Mouse (Mus musculus): ENCODE data around the gene Grpr. TPM values are rescaled to one million over a fixed set of nuclear protein-coding genes. Genes with fewer than 3 reads are reported as not detected.

The Grpr gene
- polyA plus RNA-seq (2014; fragmentation: Nextera tagmentation; extraction: Ambion mirVana) = 0.11 and 0.15 TPM in 2 replicates

DNA sequence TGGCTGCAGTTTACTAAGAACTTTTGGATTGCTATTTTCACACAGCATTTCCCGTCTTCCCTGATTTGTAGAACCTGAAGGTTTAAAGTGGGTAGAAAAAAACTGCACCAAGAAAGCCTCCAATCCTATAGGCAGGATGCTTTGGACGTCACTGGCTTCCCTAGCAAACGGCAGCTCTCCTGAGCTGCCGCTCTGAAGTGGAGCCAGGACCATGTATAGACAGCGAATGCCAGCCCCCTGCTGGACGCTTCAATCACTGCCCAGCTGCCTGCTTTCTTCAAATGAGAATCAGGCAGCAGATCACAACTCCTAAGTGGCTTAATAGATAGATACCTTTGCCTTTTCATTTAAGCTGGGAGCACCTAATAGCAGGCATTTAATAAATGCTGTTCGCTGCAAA lies at the start of gene Grpr:
Gene Grpr (minus strand): TSS at position 12 of the 400 bp plus-strand sequence.
- ATAC-seq (ENCODE audit: low FRiP score) = peak; percentile 86
- no peak within 1 kb of the TSS for H3K4me2 ChIP-seq (replicated peaks; ENCODE audit: low read depth, low read length)
- H3K4me1 ChIP-seq (replicated peaks; ENCODE audit: control insufficient read depth, insufficient read depth, low read length) = no peaks in the 10 kb centered on the region
- H3K27me3 ChIP-seq (ENCODE audit: control insufficient read depth, insufficient read depth, low read length) = peaks cover 8% of the 10 kb centered on the region; the same call in 1 of the 2 replicates
- H3K9me3 ChIP-seq (ENCODE audit: control insufficient read depth, low read length) = no peaks in the 10 kb centered on the region
- H3K27ac ChIP-seq (ENCODE audit: low read depth, low read length) = no peak within 1 kb of the TSS
- DNase-seq (ENCODE audit: low spot score) = peak; percentile 54
- no peak within 1 kb of the TSS for H3K9ac ChIP-seq (ENCODE audit: low read depth, low read length)
- H3K36me3 ChIP-seq (ENCODE audit: control insufficient read depth, insufficient read depth, low read length) = no peaks in the 10 kb centered on the region
- H3K4me3 ChIP-seq (ENCODE audit: low read depth, low read length) = no peak within 1 kb of the TSS
- 25% methylated on average over 7 of the region's 7 CpGs for WGBS

DNA sequence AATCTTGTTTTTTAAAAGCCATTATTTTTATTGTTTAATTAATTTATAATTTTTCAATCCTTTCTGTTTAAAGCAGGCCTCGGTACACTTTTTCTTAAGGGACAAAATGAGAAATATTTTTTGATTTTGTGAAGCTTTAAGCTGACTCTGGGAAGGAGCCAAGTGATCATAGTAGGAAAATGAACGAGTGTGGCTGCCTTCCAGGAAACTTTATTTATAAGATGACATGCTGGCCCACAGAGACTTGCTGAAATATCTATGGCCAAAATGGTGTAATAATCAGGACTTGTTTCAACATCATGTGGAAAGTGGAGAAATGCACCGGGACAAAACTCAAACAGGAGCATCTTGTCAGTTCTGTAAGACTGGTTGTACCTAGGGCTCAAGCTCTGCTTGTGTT lies 11.0 kb upstream of the Grpr start:
- Histone ChIP-seq H3K4me2 (replicated peaks; ENCODE audit: low read depth, low read length) (no peak overlapping the region), H3K9ac (ENCODE audit: low read depth, low read length) (no peak overlapping the region), H3K27me3 (ENCODE audit: control insufficient read depth, insufficient read depth, low read length) (no peaks in the 10 kb centered on the region; the same call in 1 of the 2 replicates), H3K4me1 (replicated peaks; ENCODE audit: control insufficient read depth, insufficient read depth, low read length) (no peaks in the 10 kb centered on the region), H3K4me3 (ENCODE audit: low read depth, low read length) (no peak overlapping the region), H3K36me3 (ENCODE audit: control insufficient read depth, insufficient read depth, low read length) (no peaks in the 10 kb centered on the region), H3K27ac (ENCODE audit: low read depth, low read length) (no peak overlapping the region), H3K9me3 (ENCODE audit: control insufficient read depth, low read length) (no peaks in the 10 kb centered on the region)
- ATAC-seq (ENCODE audit: low FRiP score) (no peak), DNase-seq (ENCODE audit: low spot score) (no peak)
- WGBS = 89% methylated on average over 3 of the region's 3 CpGs

- no peak overlapping the region for H3K27ac ChIP-seq (ENCODE audit: low read depth, low read length)
- no peak overlapping the region for H3K9ac ChIP-seq (ENCODE audit: low read depth, low read length)
- DNase-seq (ENCODE audit: low spot score) (no peak), ATAC-seq (ENCODE audit: low FRiP score) (no peak)
- no peak overlapping the region for H3K4me2 ChIP-seq (replicated peaks; ENCODE audit: low read depth, low read length)
- H3K27me3 ChIP-seq (ENCODE audit: control insufficient read depth, insufficient read depth, low read length) = peaks cover 9% of the 10 kb centered on the region; the same call in 1 of the 2 replicates
- 90% methylated on average over 5 of the region's 5 CpGs for WGBS
- no peaks in the 10 kb centered on the region for H3K4me1 ChIP-seq (replicated peaks; ENCODE audit: control insufficient read depth, insufficient read depth, low read length)
- H3K36me3 ChIP-seq (ENCODE audit: control insufficient read depth, insufficient read depth, low read length) = no peaks in the 10 kb centered on the region
- no peak overlapping the region for H3K4me3 ChIP-seq (ENCODE audit: low read depth, low read length)
- H3K9me3 ChIP-seq (ENCODE audit: control insufficient read depth, low read length) = no peaks in the 10 kb centered on the region
Observed at GRCm38 (mm10) chrX:163547042-163547441, 2.4 kb downstream of the Grpr start.

DNA sequence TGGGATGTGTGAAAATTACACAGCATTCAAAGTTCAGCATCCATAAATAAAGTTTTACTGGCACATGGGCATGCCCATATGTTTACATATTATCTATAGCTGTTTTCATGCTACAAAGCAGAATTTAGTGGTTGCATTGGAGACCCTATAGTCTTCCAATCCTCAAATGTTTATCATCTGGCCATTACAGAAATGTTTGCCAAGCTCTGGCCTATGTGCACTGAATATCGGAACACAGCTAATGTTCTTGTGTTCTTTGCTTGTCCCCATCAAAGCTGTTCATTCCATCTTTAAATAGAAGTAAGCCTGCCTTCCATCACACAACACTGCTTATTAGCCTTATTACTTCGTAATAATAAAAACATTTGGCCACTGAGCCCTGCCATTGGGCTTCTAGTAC lies 16.6 kb downstream of the Grpr start:
- no peak overlapping the region for H3K4me2 ChIP-seq (replicated peaks; ENCODE audit: low read depth, low read length)
- H3K4me1 ChIP-seq (replicated peaks; ENCODE audit: control insufficient read depth, insufficient read depth, low read length) = no peaks in the 10 kb centered on the region
- no peak overlapping the region for H3K9ac ChIP-seq (ENCODE audit: low read depth, low read length)
- no peaks in the 10 kb centered on the region for H3K36me3 ChIP-seq (ENCODE audit: control insufficient read depth, insufficient read depth, low read length)
- H3K4me3 ChIP-seq (ENCODE audit: low read depth, low read length) = no peak overlapping the region
- WGBS = 77% methylated on average over 2 of the region's 2 CpGs
- no peak for ATAC-seq (ENCODE audit: low FRiP score)
- DNase-seq (ENCODE audit: low spot score) = no peak
- no peak overlapping the region for H3K27ac ChIP-seq (ENCODE audit: low read depth, low read length)
- H3K9me3 ChIP-seq (ENCODE audit: control insufficient read depth, low read length) = no peaks in the 10 kb centered on the region
- H3K27me3 ChIP-seq (ENCODE audit: control insufficient read depth, insufficient read depth, low read length) = no peaks in the 10 kb centered on the region

GRCm38 (mm10) chrX:163518963-163519541 lies 30.4 kb downstream of the Grpr start:
- WGBS = 84% methylated on average over 4 of the region's 4 CpGs
- Histone ChIP-seq H3K4me3 (ENCODE audit: low read depth, low read length) (no peak overlapping the region), H3K27ac (ENCODE audit: low read depth, low read length) (no peak overlapping the region), H3K27me3 (ENCODE audit: control insufficient read depth, insufficient read depth, low read length) (no peaks in the 10 kb centered on the region), H3K9me3 (ENCODE audit: control insufficient read depth, low read length) (no peaks in the 10 kb centered on the region), H3K36me3 (ENCODE audit: control insufficient read depth, insufficient read depth, low read length) (no peaks in the 10 kb centered on the region), H3K4me1 (replicated peaks; ENCODE audit: control insufficient read depth, insufficient read depth, low read length) (no peaks in the 10 kb centered on the region), H3K4me2 (replicated peaks; ENCODE audit: low read depth, low read length) (no peak overlapping the region), H3K9ac (ENCODE audit: low read depth, low read length) (no peak overlapping the region)
- no peak for DNase-seq (ENCODE audit: low spot score)
- ATAC-seq (ENCODE audit: low FRiP score) = no peak

DNA sequence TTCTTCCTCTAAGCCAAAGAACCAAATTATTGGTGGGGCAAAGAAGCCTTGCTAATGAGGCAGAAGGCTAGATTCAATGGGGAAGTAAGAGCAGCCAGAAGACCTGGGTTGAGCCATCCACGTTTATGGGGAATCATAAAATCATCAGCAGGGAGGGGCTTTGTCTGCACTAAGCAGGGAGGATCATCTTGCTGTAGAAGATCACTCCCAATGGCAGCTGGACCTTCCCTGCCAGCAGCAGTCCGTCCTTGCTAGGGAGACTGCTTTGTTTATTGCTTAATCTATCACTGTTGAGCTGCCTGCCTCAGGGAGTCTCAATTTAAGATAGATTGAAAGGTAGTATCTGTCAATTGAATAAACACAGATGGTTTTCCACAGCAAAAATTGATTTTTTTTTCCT lies 37.7 kb downstream of the Grpr start:
- Histone ChIP-seq H3K4me3 (ENCODE audit: low read depth, low read length) (no peak overlapping the region), H3K27me3 (ENCODE audit: control insufficient read depth, insufficient read depth, low read length) (peaks cover 5% of the 10 kb centered on the region; the same call in 1 of the 2 replicates), H3K36me3 (ENCODE audit: control insufficient read depth, insufficient read depth, low read length) (no peaks in the 10 kb centered on the region), H3K27ac (ENCODE audit: low read depth, low read length) (no peak overlapping the region), H3K4me1 (replicated peaks; ENCODE audit: control insufficient read depth, insufficient read depth, low read length) (no peaks in the 10 kb centered on the region), H3K9me3 (ENCODE audit: control insufficient read depth, low read length) (no peaks in the 10 kb centered on the region), H3K9ac (ENCODE audit: low read depth, low read length) (no peak overlapping the region), H3K4me2 (replicated peaks; ENCODE audit: low read depth, low read length) (no peak overlapping the region)
- DNase-seq (ENCODE audit: low spot score) (no peak), ATAC-seq (ENCODE audit: low FRiP score) (no peak)
- WGBS = 58% methylated on average over 2 of the region's 2 CpGs

DNA sequence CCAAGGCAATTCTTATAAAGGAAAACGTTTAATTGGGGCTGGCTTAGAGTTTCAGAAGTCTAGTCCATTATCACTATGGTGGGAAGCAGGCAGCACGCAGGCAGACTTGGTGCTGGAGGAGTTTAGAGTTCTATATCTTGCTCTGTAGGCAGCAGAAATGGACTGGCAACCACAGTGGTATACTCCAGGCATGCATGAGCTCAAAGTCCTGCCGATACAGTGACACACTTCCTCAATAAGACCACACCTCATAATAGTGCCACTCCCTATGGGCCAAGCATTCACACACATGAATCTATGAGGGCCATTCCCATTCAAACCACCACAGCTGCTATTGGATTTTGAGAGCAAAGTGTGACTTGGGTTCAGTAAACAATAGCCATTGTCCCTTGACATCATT lies 47.4 kb downstream of the Grpr start:
- H3K4me1 ChIP-seq (replicated peaks; ENCODE audit: control insufficient read depth, insufficient read depth, low read length) = no peaks in the 10 kb centered on the region
- no peaks in the 10 kb centered on the region for H3K27me3 ChIP-seq (ENCODE audit: control insufficient read depth, insufficient read depth, low read length)
- H3K4me2 ChIP-seq (replicated peaks; ENCODE audit: low read depth, low read length) = no peak overlapping the region
- 76% methylated on average over 3 of the region's 3 CpGs for WGBS
- ATAC-seq (ENCODE audit: low FRiP score) (no peak), DNase-seq (ENCODE audit: low spot score) (no peak)
- H3K9ac ChIP-seq (ENCODE audit: low read depth, low read length) = no peak overlapping the region
- no peaks in the 10 kb centered on the region for H3K9me3 ChIP-seq (ENCODE audit: control insufficient read depth, low read length)
- no peak overlapping the region for H3K4me3 ChIP-seq (ENCODE audit: low read depth, low read length)
- no peak overlapping the region for H3K27ac ChIP-seq (ENCODE audit: low read depth, low read length)
- H3K36me3 ChIP-seq (ENCODE audit: control insufficient read depth, insufficient read depth, low read length) = no peaks in the 10 kb centered on the region

Other genes with a start within 250 kb of the Grpr start
- 0.42 and 0.50 TPM in 2 replicates for gene Rnf138rt1, start 211.7 kb upstream of the Grpr start, polyA plus RNA-seq (2014; fragmentation: Nextera tagmentation; extraction: Ambion mirVana)